Mouse (Mus musculus) hindlimb bud, embryonic 11.5 days (tissue): ENCODE measurements at regions not wholly inside any gene's neighbourhood (a gene's known extent, or its start where the extent isn't known, plus 50 kb on each side); places are given as distances from the start of the nearest gene placed in this dataset.

Experiments used
- DNase-seq: peaks from one replicate; pipeline ENCODE4 v3.0.0-alpha.2; 2012; ENCODE audit warnings: low read depth, low spot score; ENCODE audit errors: extremely low spot score

DNA sequence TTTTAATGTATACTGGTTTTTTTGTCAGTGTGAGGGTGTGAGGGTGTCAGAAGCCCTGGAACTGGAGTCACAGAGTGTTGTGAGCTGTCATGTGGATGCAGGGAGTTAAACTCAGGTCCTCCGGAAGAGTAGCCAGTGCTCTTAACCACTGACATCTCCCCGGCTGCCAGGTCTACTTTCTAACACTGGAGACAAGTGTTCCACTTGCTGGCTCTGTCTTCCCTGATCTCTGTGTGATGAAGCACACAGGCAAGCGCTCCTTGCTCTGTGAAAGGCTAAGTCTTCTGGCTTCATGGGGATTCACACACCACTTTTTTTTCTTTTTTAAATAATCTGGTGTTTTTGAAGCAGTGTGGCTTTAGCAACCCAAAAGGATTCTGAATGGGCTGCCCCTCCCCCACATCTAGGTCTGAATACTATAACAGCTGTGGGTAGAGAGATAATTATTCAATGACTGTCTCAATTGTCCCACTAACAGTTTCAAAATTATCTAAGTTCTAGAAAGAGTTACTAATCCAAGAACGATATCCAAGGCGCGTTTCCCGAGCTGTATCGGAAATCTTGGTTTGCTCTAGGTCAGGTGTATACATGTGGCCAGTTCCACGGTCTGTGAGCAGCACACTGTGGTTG is 208.4 kb upstream of the Smim15 start:
- DNase-seq: no peak

DNA sequence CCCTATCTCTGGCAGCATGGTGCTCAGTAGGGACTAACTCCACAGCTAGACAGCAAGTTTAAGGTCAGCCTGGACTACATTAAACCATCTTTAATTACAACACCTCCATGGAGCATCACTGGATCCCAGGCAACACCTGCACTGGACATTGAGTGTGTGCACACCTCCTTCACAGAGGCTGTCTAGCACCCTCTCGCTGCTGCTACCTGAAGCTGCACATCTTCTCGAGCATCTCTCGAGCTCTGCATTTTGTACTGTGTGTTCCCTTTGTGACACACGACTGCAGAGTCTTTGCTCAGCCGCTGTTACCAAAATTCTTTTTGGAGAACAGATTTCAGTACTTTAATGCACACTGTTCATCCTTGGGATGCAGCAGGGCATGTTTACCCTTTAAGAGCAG is 212.2 kb upstream of the Smim15 start:
- no peak for DNase-seq

DNA sequence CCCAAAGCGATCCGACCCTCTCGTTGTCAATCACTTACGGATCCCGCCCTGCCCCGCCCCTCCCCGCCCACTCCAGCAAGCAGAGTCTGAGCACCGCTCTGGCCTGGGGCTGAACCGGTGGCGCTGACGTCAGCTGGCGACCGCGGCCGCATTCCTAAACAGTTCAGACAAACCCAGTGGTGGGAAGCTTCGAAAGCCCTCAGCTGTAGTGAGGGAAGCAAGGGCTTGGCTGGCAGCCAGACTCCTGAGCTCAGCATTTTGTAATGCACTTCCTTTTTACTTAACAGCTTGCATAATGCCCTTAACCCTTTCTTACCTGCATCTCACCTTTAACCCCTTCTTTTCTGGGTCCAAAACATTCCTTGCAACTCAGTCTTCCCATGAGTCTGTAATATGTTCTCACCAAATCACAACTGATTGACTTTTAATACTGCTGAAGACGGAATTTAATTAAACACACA is 213.0 kb upstream of the Smim15 start:
- DNase-seq: peak; percentile 90

DNA sequence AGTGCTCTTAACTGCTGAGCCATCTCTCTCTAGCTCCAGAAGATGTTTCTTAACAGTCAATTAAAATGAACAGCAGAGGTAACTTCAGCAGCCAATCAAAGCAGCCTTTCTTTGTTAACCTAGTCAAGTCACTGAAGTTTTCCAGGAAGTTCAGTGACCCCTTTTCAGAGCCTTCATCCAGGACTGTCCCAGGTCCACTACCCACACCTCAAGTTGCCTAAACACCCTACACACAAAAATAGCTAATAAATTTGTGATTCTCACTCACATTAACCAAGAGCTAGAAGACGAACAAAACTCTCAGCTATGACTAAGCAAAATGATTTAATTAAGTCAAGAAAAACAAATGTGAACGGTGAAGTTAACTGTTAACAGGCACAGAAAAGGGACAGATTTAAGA is 214.0 kb upstream of the Smim15 start:
- DNase-seq: no peak

DNA sequence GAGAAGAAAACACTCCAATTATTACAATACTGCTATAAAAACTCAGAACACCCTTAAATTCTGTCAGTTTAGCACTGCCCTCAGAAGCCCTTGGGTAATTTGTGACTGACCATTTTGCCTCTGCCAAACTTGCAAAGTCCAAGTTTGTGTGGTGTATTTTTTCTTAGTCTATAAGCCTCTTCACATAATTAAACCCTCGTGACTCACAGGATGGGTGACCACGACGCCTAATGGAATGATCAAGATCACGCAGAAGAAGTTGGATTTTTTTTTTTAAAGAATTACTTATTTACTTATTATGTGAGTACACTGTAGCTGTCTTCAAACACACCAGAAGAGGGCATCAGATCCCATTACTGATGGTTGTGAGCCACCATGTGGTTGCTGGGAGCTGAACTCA is 214.4 kb upstream of the Smim15 start:
- DNase-seq: no peak

DNA sequence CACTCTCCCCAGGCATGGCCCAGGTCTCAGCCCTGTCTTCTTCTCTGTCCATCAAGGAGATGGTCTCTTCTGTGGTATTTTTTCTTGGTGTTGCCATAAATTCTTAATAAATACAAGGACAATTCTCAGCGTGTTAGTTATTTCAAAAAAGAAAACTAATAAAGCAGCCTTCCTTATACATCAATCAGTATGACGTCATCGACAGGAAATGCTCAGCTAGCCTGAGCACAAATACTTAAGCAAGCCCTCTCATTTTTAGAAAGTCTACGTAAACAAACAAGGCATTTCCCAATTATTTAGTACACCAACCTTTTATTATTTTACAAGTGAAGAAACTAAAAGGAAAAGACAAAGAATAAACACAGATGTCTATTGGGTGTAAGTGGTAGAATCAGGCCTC is 218.6 kb upstream of the Smim15 start:
- no peak for DNase-seq

DNA sequence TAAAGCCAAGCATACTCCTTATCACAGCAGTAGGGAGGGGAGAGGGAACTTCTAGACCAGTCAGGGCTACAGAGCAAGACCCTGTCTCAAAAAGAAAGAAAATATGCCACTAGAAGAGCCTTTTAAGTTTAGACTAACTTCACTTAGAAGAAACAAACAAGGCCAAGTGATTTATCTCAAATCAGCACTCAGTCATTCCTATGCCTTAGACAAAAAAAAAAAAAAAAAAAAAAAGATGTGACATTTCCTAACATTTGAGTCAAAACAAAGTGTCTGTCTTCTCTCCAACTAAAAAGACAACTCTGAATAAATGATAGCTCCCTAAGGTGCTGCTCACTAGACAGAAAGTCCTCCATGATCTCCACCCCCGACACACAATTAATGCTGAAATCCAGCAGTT is 220.9 kb upstream of the Smim15 start:
- DNase-seq: no peak

DNA sequence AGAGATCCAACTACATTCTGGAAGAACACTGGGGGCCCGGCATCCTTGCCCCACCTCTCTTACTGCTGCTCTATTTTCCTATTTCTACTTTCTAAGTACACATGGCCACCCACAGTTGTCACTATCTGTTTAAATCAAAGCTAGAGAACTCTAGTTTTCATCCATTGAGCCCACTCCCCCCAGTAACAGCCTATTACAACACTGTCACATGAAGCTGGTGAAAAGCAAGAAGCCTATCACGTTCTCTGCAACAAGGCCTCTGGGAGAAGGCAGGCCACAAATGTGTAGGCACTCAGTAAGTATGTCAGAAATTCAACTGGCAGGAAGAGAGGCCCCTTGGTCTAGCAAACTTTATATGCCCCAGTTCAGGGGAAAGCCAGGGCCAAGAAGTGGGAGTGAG is 222.0 kb upstream of the Smim15 start:
- DNase-seq: no peak

DNA sequence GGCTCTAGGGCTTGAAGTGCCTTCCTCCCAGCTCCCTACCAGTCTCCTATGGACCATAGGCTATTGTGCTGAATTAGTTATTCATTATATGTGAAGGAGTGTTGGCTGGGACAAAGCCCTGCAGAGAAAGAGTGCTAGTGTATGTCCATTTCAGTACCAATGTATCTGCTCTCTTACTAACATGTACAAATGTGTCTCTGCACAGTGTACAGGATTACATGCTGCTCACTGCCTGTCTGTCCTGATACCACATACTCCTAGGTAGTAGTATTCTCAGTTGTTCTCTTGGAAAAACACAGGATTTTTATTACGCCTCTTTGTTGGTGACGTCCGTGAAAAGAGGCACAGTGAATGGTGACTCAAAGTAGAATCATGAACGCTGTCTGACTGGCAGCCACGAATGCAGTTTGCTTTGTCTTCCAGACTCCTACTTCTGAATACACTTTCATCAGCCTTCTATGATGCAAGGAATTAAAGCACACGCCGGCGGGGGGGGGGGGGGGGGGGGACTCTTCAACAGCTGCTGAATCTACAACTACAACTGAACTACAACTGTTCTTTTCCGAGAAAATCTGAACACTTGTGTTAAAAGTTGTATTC is 230.6 kb upstream of the Smim15 start:
- DNase-seq: no peak

DNA sequence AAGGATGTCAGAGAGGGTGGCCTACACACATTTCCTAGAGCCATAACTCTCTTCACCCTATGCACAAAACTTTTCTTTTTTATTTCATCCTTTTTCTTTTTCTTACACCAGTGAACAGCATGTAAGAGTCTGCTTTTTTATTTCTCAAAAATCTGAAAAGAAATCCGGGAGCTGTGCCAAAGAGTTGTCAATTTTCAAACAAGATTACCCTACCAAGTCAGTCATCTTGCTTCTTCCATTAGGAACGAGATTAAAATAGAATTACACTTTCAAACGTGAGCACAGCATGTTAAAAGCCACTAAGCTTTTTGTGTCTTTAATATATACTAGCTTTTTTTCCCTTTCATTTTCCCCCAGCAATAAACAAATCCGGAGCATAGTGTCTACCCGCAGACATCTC is 232.2 kb upstream of the Smim15 start:
- DNase-seq: no peak

DNA sequence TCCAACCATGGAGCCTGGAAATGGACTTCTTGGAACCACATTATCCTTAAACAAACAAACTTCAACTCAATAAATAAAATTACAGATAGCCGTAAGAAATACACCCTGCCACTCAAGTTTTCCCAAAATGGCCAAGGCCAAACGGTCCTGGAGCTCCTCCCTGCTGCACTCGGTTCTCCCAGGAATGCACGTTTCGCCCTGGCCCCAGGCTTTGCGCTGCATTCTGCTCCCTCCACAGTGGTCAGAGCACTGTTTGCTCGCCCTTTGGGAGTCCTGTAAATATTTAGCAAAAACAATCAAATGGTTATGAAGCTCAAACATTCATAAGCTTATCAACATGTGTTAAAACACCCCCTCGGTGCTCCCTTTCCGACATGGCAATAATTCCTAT is 233.4 kb upstream of the Smim15 start:
- no peak for DNase-seq

DNA sequence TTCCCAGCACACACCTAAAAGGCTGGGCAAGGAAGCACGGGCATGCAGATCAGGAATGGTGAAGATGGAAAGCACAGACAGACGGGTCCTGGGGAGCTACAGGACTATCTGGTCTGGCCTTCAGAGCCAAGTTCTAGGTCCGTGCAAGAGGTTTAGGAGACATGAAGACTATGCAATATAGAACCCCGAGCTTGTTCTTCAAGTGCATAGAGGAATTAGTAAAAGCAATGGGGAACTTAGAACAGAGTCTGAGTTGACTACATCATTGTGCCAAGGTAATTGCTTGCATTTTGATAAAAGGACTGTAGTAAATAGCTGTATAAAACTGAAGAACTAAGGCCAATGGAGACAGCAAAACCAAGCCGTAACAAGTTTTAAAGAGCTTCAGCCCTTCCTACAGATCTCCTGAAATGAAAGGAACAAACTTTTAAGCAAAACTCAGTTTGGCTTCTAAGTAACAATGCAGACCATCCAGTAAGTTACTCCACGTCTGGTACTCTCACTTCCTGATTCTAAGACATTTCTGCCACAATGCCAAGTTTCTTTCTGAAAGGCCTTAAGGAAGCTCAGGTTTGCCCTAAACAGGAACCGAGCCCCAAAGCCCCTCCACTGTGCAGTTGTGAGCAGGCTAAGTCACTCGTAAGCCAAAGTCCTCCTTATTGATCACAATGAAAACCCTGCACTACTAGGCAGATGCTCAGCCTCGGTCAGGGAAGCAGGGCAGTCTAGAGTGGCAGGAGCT is 234.0 kb upstream of the Smim15 start:
- no peak for DNase-seq

DNA sequence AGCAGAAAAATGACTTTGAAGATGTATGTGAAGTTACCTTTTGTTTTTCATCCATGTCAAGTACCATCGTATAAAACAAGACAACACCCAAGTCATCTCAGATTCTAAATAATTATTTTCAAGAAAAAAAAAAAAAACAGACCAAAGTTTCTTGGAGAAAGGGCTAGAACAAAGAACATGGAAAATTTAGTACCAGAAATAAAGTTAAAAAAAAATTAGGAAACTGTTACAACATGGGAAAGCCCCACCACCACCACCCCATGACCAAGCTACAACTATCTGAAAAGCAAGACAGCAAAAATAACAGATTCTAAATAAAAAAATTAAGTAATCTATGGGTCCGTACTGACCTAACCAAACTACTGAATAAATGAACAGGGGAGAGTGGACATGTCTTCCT is 235.3 kb upstream of the Smim15 start:
- DNase-seq: no peak

DNA sequence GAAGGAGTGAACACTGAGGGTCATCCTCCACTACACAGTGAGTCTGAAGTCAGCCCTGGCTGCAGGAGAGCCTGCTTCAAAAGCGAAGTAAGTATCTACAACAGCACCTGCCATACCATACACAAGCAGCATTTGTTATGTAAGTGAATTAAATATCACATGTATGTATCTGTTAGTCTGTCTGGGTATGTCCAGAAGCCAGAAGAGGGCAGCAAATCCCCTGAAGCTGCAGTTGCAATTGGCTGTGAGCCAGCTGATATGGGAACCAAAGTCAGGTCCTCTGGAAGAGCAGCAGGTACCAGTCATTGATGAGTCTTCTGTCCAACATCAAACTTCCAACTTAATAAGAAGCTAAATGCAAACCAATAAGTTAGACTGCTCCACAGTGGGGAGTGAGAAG is 239.8 kb upstream of the Smim15 start:
- DNase-seq: no peak

DNA sequence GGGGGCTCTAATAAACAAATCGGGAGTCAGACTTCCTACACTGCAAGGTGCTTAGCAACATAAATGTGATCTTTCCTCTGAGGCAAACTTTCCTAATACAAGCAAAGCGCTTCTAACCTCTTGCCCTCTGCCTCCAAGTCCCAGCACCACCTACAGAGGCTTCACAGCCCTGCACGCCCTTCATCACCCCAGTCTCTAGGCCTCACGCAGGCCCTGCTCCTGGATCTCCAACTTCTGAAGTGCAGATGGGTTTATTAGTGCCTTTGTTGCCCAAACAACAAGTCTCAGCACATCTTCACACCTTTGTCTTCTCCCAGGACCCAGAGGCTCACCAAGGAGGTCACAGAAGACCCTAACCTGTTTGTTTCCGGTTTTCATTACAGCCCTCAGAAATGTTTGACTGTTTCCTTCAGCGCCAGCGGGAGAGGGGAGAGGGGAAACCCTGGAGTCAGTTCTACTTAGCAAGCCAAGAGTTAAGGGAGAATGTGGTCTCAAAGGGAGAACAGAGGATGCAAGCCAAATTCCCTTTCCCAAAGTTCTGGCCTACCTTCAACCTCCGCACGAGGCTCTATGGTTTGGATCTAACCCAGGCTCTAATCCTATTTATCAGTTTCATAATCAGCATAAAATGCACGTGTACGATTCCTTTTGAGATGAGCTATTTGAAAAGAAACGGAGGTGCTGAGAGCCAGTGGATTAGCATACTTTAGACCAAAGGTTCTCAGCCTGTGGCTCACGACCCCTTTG is 244.9 kb upstream of the Smim15 start:
- no peak for DNase-seq

DNA sequence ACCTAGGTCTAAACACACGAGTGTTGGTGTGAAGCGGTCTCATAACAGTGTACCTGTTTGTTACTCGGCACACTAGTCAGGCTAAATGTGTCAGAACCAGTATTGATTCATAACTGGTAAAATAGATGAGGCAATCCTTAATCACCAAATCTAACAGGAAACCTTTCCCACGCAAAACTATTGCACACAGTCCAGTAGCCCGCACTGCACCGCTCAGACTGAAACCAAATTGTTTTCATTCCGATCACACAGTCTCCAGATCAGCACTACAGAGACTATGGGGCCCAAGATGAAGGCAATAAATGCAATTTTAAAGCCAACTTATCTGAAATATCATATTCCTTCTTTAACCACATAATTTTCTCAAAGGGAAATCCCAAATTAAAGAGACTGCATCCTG is 246.1 kb upstream of the Smim15 start:
- DNase-seq: no peak

DNA sequence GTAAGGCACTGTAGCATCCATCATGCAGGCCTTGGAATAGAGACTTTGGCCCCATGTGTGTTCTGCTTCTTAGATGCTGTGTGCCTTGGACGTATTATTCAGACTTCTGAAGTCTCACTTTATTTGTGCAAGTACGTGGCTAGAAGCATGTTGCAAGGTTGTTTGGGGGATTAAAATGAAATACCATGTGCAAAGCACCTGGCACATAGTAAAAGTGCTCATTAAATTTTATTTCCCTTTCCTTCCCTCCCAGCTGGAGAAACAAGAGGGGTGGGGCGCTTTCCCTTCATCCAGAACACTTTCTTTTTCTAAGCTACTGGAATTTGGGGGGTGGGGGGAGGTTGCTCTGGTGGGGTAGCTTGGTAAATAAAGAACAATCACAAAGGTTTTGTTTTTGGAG is 248.7 kb upstream of the Smim15 start:
- peak; percentile 78 for DNase-seq

DNA sequence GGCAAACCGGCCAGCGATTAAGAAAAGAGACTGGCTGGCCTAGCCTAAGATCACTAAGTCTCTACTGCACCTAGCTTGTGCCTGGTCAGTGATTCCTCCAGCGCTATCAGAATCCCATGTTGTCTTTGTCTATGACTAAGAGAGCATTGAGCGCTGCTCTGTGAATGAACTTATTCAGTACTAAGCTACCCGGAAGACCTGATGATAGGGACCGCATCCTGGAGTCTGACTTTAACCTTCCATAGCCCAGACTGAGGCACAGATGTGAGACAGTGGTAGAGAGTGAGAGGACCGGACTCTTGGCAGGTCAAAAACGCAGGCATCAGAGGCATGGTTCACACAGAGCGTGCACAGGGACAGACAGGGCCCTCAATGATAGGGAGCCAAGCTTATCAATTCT is 252.5 kb upstream of the Smim15 start:
- DNase-seq: no peak

DNA sequence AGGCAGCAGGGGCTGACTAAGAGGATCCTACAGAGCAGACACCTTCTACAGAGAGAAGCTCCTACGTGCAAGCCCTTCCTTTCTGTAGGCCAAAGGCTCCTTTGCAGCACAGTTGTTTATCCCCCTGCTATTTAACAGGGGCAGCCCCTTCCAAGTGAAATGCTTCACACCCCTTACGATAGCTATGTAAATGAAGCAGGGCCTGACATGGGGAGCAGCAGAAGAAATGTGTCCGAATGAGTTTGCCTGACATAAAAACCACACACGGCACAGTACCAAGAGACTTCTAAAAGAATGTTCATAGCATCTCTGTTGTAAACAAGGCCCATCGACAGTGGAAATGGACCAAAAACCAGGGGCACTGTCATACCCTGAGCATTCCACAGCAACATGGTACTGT is 259.3 kb upstream of the Smim15 start:
- DNase-seq: no peak

DNA sequence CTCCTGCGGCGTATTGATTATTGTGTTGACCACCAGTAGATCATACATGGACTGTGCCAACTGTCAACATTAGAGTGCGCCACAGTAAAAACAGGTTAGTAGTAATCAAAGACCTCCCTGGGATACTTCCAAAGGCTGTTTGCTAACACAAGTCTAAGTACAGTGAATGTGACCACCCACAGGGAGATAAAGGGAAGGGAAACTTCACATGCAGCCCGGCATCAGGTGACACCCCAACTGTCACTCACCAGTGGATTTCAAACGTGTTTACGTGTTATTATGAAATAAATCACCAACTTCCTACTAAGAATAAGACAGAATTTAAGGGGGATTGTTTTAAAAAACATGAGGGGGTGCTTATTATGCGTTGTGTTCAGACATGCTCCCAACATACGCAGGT is 262.5 kb upstream of the Smim15 start:
- no peak for DNase-seq

DNA sequence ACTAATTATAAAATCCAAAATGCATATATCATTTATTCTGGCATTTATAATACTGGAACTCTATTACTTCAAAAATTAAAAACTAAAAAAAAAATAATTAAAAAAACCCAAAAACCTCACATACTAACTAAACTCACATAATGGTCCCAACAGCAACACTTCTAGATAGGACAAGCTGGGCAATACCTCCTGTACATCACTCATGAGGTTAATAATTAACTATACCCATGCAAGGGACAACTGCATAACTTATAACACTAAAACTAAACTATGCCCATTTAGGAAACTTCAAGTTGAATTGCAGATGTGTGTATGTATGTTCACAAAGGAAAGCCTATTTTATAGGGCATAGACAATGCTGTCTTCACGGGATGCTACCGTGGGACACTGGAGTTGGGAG is 263.0 kb upstream of the Smim15 start:
- no peak for DNase-seq

DNA sequence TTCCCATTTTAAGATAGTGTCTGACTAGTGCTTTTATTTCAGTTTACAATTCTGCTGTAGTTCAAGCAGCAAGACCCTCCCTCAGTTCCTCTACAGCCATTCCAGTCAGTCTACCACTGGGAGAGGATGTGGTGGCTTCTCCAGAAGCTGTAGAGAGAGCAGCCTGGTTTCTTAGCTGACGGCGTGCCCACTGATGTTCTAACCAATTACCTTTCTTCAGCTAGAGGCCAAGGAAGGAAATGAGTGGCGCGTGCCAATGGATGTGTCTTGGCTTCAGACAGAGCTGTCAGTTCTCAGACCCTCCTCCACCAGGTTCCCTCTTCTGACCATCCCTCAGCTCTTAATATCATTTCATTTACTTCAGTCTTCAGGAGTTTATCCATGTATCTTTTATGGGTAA is 264.7 kb upstream of the Smim15 start:
- DNase-seq: no peak
